Mouse (Mus musculus): ENCODE measurements at regions not wholly inside any gene's neighbourhood (a gene's known extent, or its start where the extent isn't known, plus 50 kb on each side); places are given as distances from the start of the nearest gene placed in this dataset.

DNA sequence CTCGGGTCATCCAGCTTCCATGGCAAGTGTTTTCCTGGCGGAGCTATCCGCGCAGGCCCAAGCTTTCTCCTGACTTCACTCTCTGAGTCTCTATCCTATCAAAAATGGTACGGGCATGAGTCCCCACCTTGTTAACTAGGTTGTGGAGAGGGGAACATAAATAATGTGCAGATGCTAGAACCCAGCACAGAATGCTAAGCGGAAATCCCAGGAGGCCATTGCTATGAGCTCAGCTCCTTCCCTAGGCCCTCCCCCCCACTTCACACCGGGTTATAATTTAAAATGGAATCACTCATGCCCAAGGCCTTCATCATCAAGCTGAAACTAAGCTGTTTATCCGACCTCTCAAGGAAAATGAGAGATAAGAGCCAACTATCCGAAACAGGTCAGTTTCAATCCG lies 60.4 kb upstream of the Cd83 start:
- no peak for DNase-seq (ENCODE audit: low spot score)

DNA sequence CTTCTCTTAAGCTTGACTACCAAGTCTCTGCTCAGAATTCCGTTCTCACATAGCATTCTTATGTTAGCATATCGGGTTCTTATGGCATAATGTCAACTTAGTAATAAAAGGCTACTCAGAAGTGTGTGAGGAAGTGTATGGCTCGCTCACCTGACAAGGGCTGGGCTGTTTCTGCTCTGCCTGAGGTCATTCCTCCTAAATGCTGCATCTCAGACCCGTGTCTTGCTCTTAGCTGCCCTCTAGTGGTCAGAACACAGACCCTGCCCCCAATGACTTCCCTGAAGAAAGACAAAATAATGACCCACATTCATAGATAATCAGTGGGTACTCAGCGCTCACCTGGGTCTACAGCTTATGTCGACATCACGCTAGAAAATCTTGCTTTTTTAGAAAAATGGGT lies 58.9 kb upstream of the Cd83 start:
- peak; percentile 66 for DNase-seq (ENCODE audit: low spot score)

DNA sequence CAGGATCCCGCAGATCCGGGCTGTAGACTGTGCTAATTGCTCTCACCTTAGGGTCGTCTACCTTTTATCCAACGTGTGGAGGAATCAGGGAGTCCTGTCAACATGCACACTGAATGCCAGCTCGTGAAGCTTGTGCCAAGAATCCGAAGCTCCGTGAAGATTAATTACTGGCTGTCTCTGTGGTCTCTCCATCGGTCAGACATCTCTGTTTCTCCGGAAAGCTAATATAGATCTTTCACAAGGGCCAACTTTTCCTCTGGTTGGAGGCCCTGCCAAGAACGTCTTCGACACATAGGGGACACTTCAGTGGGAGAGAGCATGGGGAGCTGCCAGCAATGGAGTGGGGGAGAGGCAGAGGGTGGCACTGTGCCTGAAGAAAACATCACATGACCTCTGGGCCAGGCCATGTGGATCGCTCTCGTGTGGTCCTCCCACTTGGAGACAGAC lies 57.7 kb upstream of the Cd83 start:
- DNase-seq (ENCODE audit: low spot score), result no peak

DNA sequence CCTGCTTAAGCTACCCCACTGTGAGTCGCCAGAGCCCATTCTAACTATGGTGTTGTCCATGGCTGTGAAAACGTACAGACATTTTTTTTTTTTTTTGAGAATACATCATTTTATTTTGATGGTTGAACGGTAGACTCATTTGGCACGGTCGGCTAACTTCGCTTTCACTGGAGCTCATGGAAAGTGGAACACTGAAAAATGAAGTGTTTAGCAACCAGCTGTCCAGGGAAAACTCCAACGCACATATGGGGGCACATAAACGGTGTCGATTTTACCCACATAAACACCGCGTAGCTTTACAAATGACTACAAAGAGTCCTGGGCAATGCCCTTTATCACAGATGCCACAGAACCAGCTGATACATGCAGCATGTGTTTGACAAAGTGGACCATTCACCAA lies 55.0 kb upstream of the Cd83 start:
- no peak for DNase-seq (ENCODE audit: low spot score)

DNA sequence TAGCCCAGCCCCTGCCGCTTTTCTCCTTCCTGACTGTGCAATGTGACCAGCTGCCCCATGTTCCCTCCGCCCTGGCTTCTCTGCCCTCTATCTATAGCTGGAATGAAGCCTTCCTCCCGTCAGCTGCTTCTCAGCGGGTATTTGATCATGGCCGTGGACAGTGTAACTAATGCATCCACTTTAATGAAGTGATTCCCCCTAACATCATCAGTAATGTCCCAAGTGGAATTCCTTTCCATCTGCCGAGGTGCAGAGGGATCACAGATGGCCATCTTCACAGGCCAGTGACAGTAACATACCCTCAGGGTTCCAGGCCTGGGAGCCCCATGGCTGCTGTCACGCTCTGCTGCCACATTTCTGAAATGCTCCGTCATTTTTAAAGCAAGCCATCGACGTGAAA lies 51.5 kb upstream of the Cd83 start:
- DNase-seq (ENCODE audit: low spot score), result no peak

DNA sequence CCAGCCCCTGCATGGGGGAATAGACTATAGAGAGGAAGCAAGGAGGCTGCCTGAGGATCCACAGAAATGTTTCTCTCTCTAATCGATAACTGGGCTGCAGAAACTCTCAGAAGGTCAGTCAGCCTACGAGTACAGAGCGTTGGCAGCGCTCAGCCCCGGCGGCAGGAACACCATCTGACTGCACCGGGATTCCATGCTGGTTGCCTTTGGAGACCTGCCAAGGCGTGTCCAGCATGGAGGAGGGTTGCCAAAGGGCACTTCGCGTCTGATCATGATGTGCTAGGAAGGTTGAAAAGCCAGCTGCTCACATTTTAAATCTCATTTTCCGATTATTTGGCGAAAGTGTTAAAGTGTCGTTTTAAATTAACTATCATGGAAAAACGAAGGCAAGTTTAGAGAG lies 49.9 kb upstream of the Cd83 start:
- peak; percentile 44 for DNase-seq (ENCODE audit: low spot score)
